Mouse (Mus musculus): Measurements from ENCODE around the gene Zc3h10. TPM values are rescaled to one million over a fixed set of nuclear protein-coding genes. Genes with fewer than 3 reads are reported as not detected.
"Not testable (repeated sequence)": the region's sequence is repeated elsewhere in the genome, so short reads cannot be mapped to it uniquely, and the experiment has no call there.

Gene Zc3h10
- total RNA-seq, 2 experiments from 2014 or later: 2.9 to 6.4 TPM

- ATAC-seq (replicated peaks; ENCODE audit: low FRiP score, poor library complexity, severe bottlenecking): peak; percentile 26
Observed at GRCm38 (mm10) chr10:128526366-128527356, 20.9 kb downstream of the Zc3h10 start.

- ATAC-seq (replicated peaks; ENCODE audit: low FRiP score, poor library complexity, severe bottlenecking): peak; percentile 90
Observed at GRCm38 (mm10) chr10:128525671-128526308, 21.8 kb downstream of the Zc3h10 start, which contains the start of gene Esyt1. Esyt1 (minus strand) TSS chr10:128525871.

GRCm38 (mm10) chr10:128524732-128525662 lies 22.6 kb downstream of the Zc3h10 start:
- ATAC-seq (replicated peaks; ENCODE audit: low FRiP score, poor library complexity, severe bottlenecking): peak; percentile 45

- ATAC-seq (replicated peaks; ENCODE audit: low FRiP score, poor library complexity, severe bottlenecking): 0 out of 2 replicates have a peak, but pooled peaks have one; percentile 0
Observed at GRCm38 (mm10) chr10:128524111-128524731, 23.4 kb downstream of the Zc3h10 start.

- no peak for ATAC-seq (replicated peaks; ENCODE audit: low FRiP score, poor library complexity, severe bottlenecking)
Observed at GRCm38 (mm10) chr10:128522351-128522750, 25.2 kb downstream of the Zc3h10 start.

GRCm38 (mm10) chr10:128520591-128520990 lies 27.0 kb downstream of the Zc3h10 start:
- ATAC-seq (replicated peaks; ENCODE audit: low FRiP score, poor library complexity, severe bottlenecking): no peak

GRCm38 (mm10) chr10:128518833-128519232 lies 28.7 kb downstream of the Zc3h10 start:
- 0 out of 2 replicates have a peak, but pooled peaks have one; percentile 26 for ATAC-seq (replicated peaks; ENCODE audit: low FRiP score, poor library complexity, severe bottlenecking)

- ATAC-seq (replicated peaks; ENCODE audit: low FRiP score, poor library complexity, severe bottlenecking): no peak
Observed at GRCm38 (mm10) chr10:128516677-128517076, 30.9 kb downstream of the Zc3h10 start.

GRCm38 (mm10) chr10:128516029-128516428 lies 31.5 kb downstream of the Zc3h10 start:
- no peak for ATAC-seq (replicated peaks; ENCODE audit: low FRiP score, poor library complexity, severe bottlenecking)

- ATAC-seq (replicated peaks; ENCODE audit: low FRiP score, poor library complexity, severe bottlenecking): no peak
Observed at GRCm38 (mm10) chr10:128515044-128515443, 32.5 kb downstream of the Zc3h10 start.

GRCm38 (mm10) chr10:128511761-128512160 lies 35.8 kb downstream of the Zc3h10 start:
- ATAC-seq (replicated peaks; ENCODE audit: low FRiP score, poor library complexity, severe bottlenecking): no peak

- 0 out of 2 replicates have a peak, but pooled peaks have one; percentile 28 for ATAC-seq (replicated peaks; ENCODE audit: low FRiP score, poor library complexity, severe bottlenecking)
Observed at GRCm38 (mm10) chr10:128511189-128511588, 36.4 kb downstream of the Zc3h10 start.

GRCm38 (mm10) chr10:128510301-128510700 lies 37.3 kb downstream of the Zc3h10 start:
- no peak for ATAC-seq (replicated peaks; ENCODE audit: low FRiP score, poor library complexity, severe bottlenecking)

- no peak for ATAC-seq (replicated peaks; ENCODE audit: low FRiP score, poor library complexity, severe bottlenecking)
Observed at GRCm38 (mm10) chr10:128509831-128510230, 37.7 kb downstream of the Zc3h10 start.

GRCm38 (mm10) chr10:128509203-128509602 lies 38.4 kb downstream of the Zc3h10 start:
- ATAC-seq (replicated peaks; ENCODE audit: low FRiP score, poor library complexity, severe bottlenecking): no peak

GRCm38 (mm10) chr10:128508260-128508659 lies 39.3 kb downstream of the Zc3h10 start:
- no peak for ATAC-seq (replicated peaks; ENCODE audit: low FRiP score, poor library complexity, severe bottlenecking)

- ATAC-seq (replicated peaks; ENCODE audit: low FRiP score, poor library complexity, severe bottlenecking): no peak
Observed at GRCm38 (mm10) chr10:128505974-128506373, 41.6 kb downstream of the Zc3h10 start.

GRCm38 (mm10) chr10:128505371-128505667 lies 42.3 kb downstream of the Zc3h10 start:
- not testable (repeated sequence) for ATAC-seq (replicated peaks; ENCODE audit: low FRiP score, poor library complexity, severe bottlenecking)

GRCm38 (mm10) chr10:128504641-128505370 lies 42.8 kb downstream of the Zc3h10 start:
- ATAC-seq (replicated peaks; ENCODE audit: low FRiP score, poor library complexity, severe bottlenecking): peak; percentile 77

Data from erythroid progenitor cell, adult 5-6 weeks (primary cell).